Mouse (Mus musculus): ENCODE measurements at regions not wholly inside any gene's neighbourhood (a gene's known extent, or its start where the extent isn't known, plus 50 kb on each side); places are given as distances from the start of the nearest gene placed in this dataset.

DNA sequence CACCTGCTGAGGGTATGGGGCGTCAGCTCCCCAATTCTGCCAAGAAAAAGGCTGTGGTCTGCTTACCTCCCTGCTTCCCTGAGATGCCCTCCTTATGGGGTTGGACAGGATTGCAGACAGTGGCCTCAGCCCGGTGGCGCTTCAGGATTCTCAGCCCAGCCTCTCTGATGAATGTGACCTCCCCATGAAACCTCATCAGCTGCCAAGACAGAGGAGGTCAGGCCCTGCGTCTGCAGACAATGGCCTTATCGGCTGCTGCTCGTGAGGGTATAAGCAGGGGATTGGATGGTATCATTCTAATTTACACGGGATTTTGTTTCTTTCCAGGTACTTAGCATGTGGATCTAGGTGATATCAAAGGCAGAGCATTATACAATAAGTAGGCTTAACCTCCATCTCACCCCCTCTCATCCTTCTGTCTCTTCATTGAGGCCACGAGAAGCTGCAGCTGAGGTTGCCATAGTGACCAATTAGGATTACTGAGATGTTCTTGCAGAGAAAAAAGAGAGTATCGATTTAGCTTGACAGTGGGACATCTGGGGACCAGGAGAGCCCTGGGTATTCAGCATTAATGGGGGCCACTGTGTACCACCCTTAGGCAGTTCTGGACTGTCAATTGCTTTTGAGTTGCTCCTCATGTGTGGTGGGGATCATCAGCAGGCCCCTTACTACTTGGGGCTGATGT lies 327.6 kb upstream of the 4931429L15Rik start:
- TF ChIP-seq GATA2 (IDR thresholded peaks at IDR 0.05; ENCODE audit: borderline replicate concordance, low read depth, low read length) (no peak), POLR2AphosphoS5 (IDR thresholded peaks at IDR 0.05; ENCODE audit: insufficient replicate concordance, low read depth, low read length) (no peak), CTCF (IDR thresholded peaks at IDR 0.05; ENCODE audit: low read depth, low read length) (no peak), TAL1 (conservative IDR thresholded peaks at IDR 0.05; ENCODE audit: low read depth, low read length) (no peak), GATA1 (IDR thresholded peaks at IDR 0.05; ENCODE audit: borderline replicate concordance, low read length) (no peak)
- no peak for DNase-seq (ENCODE audit: low spot score)
- H3K4me3 ChIP-seq (ENCODE audit: low read depth, low read length) = no peak overlapping the region
- H3K4me1 ChIP-seq (ENCODE audit: insufficient read depth, low read depth, low read length) = no peaks in the 10 kb centered on the region
- no peaks in the 10 kb centered on the region for H3K27me3 ChIP-seq (ENCODE audit: insufficient read depth, low read length)
- ATAC-seq (ENCODE audit: extremely low read depth, insufficient number of reproducible peaks, low FRiP score, poor library complexity, severe bottlenecking) = no peak
- H3K9me3 ChIP-seq (replicated peaks) = peaks cover 63% of the 10 kb centered on the region
- no peaks in the 10 kb centered on the region for H3K36me3 ChIP-seq (replicated peaks)

- H3K9me3 ChIP-seq (replicated peaks) = peaks cover 57% of the 10 kb centered on the region
- H3K36me3 ChIP-seq (replicated peaks) = no peaks in the 10 kb centered on the region
- H3K4me3 ChIP-seq (ENCODE audit: low read depth, low read length) = no peak overlapping the region
- TF ChIP-seq GATA1 (IDR thresholded peaks at IDR 0.05; ENCODE audit: borderline replicate concordance, low read length) = no peak
- no peak for TF ChIP-seq GATA2 (IDR thresholded peaks at IDR 0.05; ENCODE audit: borderline replicate concordance, low read depth, low read length)
- no peak for TF ChIP-seq TAL1 (conservative IDR thresholded peaks at IDR 0.05; ENCODE audit: low read depth, low read length)
- TF ChIP-seq CTCF (IDR thresholded peaks at IDR 0.05; ENCODE audit: low read depth, low read length) = no peak
- TF ChIP-seq POLR2AphosphoS5 (IDR thresholded peaks at IDR 0.05; ENCODE audit: insufficient replicate concordance, low read depth, low read length) = no peak
- H3K4me1 ChIP-seq (ENCODE audit: insufficient read depth, low read depth, low read length) = no peaks in the 10 kb centered on the region
- no peaks in the 10 kb centered on the region for H3K27me3 ChIP-seq (ENCODE audit: insufficient read depth, low read length)
- ATAC-seq (ENCODE audit: extremely low read depth, insufficient number of reproducible peaks, low FRiP score, poor library complexity, severe bottlenecking) (no peak), DNase-seq (ENCODE audit: low spot score) (no peak)
Measured at GRCm38 (mm10) chr9:46645469-46645884, 325.7 kb upstream of the 4931429L15Rik start.

DNA sequence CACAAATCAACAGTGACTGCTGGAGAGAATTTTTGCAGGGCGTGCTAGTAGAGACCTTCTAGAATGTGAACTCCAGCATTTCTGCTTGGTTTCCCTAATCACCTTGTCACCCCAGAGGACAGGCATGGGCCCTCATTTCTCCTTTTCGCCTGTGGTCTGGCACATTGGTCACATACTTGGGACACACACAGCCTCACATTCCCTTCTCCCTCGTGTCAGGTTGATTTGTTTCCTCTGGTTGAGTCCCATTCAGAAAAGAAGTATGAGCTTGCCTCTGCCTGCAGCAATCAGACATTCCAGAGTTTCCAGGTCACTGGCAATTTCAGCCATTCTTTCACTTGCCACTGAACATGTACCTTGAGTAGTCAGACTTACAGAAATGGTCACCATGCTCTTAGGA lies 323.8 kb upstream of the 4931429L15Rik start:
- no peak overlapping the region for H3K4me3 ChIP-seq (ENCODE audit: low read depth, low read length)
- DNase-seq (ENCODE audit: low spot score) (no peak), ATAC-seq (ENCODE audit: extremely low read depth, insufficient number of reproducible peaks, low FRiP score, poor library complexity, severe bottlenecking) (no peak)
- H3K4me1 ChIP-seq (ENCODE audit: insufficient read depth, low read depth, low read length) = no peaks in the 10 kb centered on the region
- TF ChIP-seq GATA1 (IDR thresholded peaks at IDR 0.05; ENCODE audit: borderline replicate concordance, low read length) (no peak), GATA2 (IDR thresholded peaks at IDR 0.05; ENCODE audit: borderline replicate concordance, low read depth, low read length) (no peak), POLR2AphosphoS5 (IDR thresholded peaks at IDR 0.05; ENCODE audit: insufficient replicate concordance, low read depth, low read length) (no peak), TAL1 (conservative IDR thresholded peaks at IDR 0.05; ENCODE audit: low read depth, low read length) (no peak), CTCF (IDR thresholded peaks at IDR 0.05; ENCODE audit: low read depth, low read length) (no peak)
- H3K27me3 ChIP-seq (ENCODE audit: insufficient read depth, low read length) = no peaks in the 10 kb centered on the region
- no peaks in the 10 kb centered on the region for H3K36me3 ChIP-seq (replicated peaks)
- H3K9me3 ChIP-seq (replicated peaks) = peaks cover 57% of the 10 kb centered on the region

DNA sequence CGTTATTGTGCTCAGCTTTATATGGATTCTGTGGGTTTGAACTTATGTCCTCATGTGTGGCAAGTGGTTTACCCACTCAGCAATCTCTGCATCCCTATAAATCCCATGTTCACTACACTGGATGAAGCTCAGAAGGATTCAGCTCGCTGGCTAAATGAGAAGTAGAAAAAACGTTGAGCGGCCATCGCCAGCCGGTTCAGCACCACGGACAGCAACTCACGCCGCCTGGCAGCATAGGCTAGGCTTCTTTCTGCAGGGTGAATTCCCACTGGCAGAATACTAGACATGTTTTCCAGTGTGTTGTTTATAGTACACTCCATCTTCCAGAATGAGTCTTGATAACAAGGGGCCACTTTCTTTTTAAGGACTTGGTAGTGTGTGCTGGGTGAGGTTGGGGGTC lies 322.9 kb upstream of the 4931429L15Rik start:
- no peak for DNase-seq (ENCODE audit: low spot score)
- H3K4me3 ChIP-seq (ENCODE audit: low read depth, low read length) = no peak overlapping the region
- H3K9me3 ChIP-seq (replicated peaks) = peaks cover 52% of the 10 kb centered on the region
- H3K4me1 ChIP-seq (ENCODE audit: insufficient read depth, low read depth, low read length) = no peaks in the 10 kb centered on the region
- ATAC-seq (ENCODE audit: extremely low read depth, insufficient number of reproducible peaks, low FRiP score, poor library complexity, severe bottlenecking) = no peak
- no peaks in the 10 kb centered on the region for H3K36me3 ChIP-seq (replicated peaks)
- TF ChIP-seq GATA2 (IDR thresholded peaks at IDR 0.05; ENCODE audit: borderline replicate concordance, low read depth, low read length) = no peak
- no peak for TF ChIP-seq GATA1 (IDR thresholded peaks at IDR 0.05; ENCODE audit: borderline replicate concordance, low read length)
- no peak for TF ChIP-seq POLR2AphosphoS5 (IDR thresholded peaks at IDR 0.05; ENCODE audit: insufficient replicate concordance, low read depth, low read length)
- no peak for TF ChIP-seq TAL1 (conservative IDR thresholded peaks at IDR 0.05; ENCODE audit: low read depth, low read length)
- no peak for TF ChIP-seq CTCF (IDR thresholded peaks at IDR 0.05; ENCODE audit: low read depth, low read length)
- no peaks in the 10 kb centered on the region for H3K27me3 ChIP-seq (ENCODE audit: insufficient read depth, low read length)

- Histone ChIP-seq H3K4me3 (ENCODE audit: low read depth, low read length) (no peak overlapping the region), H3K4me1 (ENCODE audit: insufficient read depth, low read depth, low read length) (no peaks in the 10 kb centered on the region), H3K27me3 (ENCODE audit: insufficient read depth, low read length) (no peaks in the 10 kb centered on the region), H3K9me3 (replicated peaks) (peaks cover 41% of the 10 kb centered on the region), H3K36me3 (replicated peaks) (no peaks in the 10 kb centered on the region)
- no peak for TF ChIP-seq GATA2 (IDR thresholded peaks at IDR 0.05; ENCODE audit: borderline replicate concordance, low read depth, low read length)
- no peak for TF ChIP-seq GATA1 (IDR thresholded peaks at IDR 0.05; ENCODE audit: borderline replicate concordance, low read length)
- TF ChIP-seq CTCF (IDR thresholded peaks at IDR 0.05; ENCODE audit: low read depth, low read length) = no peak
- no peak for TF ChIP-seq TAL1 (conservative IDR thresholded peaks at IDR 0.05; ENCODE audit: low read depth, low read length)
- no peak for TF ChIP-seq POLR2AphosphoS5 (IDR thresholded peaks at IDR 0.05; ENCODE audit: insufficient replicate concordance, low read depth, low read length)
- DNase-seq (ENCODE audit: low spot score) (no peak), ATAC-seq (ENCODE audit: extremely low read depth, insufficient number of reproducible peaks, low FRiP score, poor library complexity, severe bottlenecking) (no peak)
Measured at GRCm38 (mm10) chr9:46636261-46637010, 316.6 kb upstream of the 4931429L15Rik start.

DNA sequence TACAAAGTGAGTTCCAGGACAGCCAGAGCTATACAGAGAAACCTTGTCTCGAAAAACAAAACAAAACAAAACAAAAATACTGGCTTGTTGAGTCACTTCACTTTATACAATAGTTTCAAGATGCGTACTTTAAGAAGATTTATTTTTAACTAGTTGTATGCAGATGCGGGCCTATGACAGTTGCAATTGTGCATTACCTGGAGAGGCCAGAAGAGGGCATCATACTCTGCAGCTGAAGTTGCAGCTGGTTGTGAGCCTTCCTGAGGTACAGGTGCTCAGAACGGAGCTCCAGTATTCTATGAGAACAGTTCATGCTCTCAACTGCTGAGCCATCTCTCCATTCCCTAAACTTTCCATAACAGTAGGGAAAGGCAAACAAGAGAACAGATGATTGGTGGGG lies 314.2 kb upstream of the 4931429L15Rik start:
- Histone ChIP-seq H3K4me3 (ENCODE audit: low read depth, low read length) (no peak overlapping the region), H3K36me3 (replicated peaks) (no peaks in the 10 kb centered on the region), H3K4me1 (ENCODE audit: insufficient read depth, low read depth, low read length) (no peaks in the 10 kb centered on the region), H3K9me3 (replicated peaks) (peaks cover 37% of the 10 kb centered on the region), H3K27me3 (ENCODE audit: insufficient read depth, low read length) (no peaks in the 10 kb centered on the region)
- ATAC-seq (ENCODE audit: extremely low read depth, insufficient number of reproducible peaks, low FRiP score, poor library complexity, severe bottlenecking) (no peak), DNase-seq (ENCODE audit: low spot score) (no peak)
- no peak for TF ChIP-seq POLR2AphosphoS5 (IDR thresholded peaks at IDR 0.05; ENCODE audit: insufficient replicate concordance, low read depth, low read length)
- TF ChIP-seq GATA1 (IDR thresholded peaks at IDR 0.05; ENCODE audit: borderline replicate concordance, low read length) = no peak
- TF ChIP-seq GATA2 (IDR thresholded peaks at IDR 0.05; ENCODE audit: borderline replicate concordance, low read depth, low read length) = no peak
- TF ChIP-seq TAL1 (conservative IDR thresholded peaks at IDR 0.05; ENCODE audit: low read depth, low read length) = no peak
- TF ChIP-seq CTCF (IDR thresholded peaks at IDR 0.05; ENCODE audit: low read depth, low read length) = no peak
